Mouse (Mus musculus) brain, embryonic 14.5 days (tissue): ENCODE measurements around the gene Zfp804a. TPM values are rescaled to one million over a fixed set of nuclear protein-coding genes. Genes with fewer than 3 reads are reported as not detected.
A peak's percentile ranks its signal among the peaks of the same experiment; 100 is the strongest.

Source experiments
- DNase-seq: peaks from one replicate; pipeline ENCODE4 v3.0.0-alpha.2; 2011; ENCODE audit warnings: low read depth
- CTCF ChIP-seq: fragments of 200-500 bp; IDR thresholded peaks from 2 replicates; pipeline ENCODE4 v1.5.1; 2012; ENCODE audit warnings: inconsistent platforms, mild to moderate bottlenecking, moderate library complexity, borderline replicate concordance; ENCODE audit not compliant: insufficient read depth, insufficient read length; ENCODE audit errors: extremely low read depth
- POLR2A ChIP-seq: fragments of 200-500 bp; IDR thresholded peaks from 2 replicates; pipeline ENCODE4 v1.6.1; 2012; ENCODE audit warnings: mild to moderate bottlenecking, inconsistent platforms, borderline replicate concordance; ENCODE audit not compliant: poor library complexity, insufficient read depth, insufficient read length, severe bottlenecking; ENCODE audit errors: extremely low read depth
- polyA plus RNA-seq: library from polyadenylated mRNA; depleted of rRNA; stranded (reverse); fragments of >200 nt; gene quantifications from 2 replicates; pipeline ENCODE4 v1.2.3, GENCODE M21; 2012

Gene Zfp804a
- polyA plus RNA-seq, 1 experiment = 12.4 TPM

- DNase-seq = peak; percentile 70
- TF ChIP-seq POLR2A = no peak
- TF ChIP-seq CTCF = no peak
These were observed 229.7 kb downstream of the Zfp804a start for GRCm38 (mm10) chr2:82282591-82283269.

- TF ChIP-seq CTCF = no peak
- TF ChIP-seq POLR2A = no peak
- no peak for DNase-seq
These were observed 242.0 kb downstream of the Zfp804a start for GRCm38 (mm10) chr2:82294932-82295493.
